Mouse (Mus musculus): ENCODE results near the gene C130032M10Rik. TPM values are rescaled to one million over a fixed set of nuclear protein-coding genes. Genes with fewer than 3 reads are reported as not detected.

C130032M10Rik gene
- not detected for total RNA-seq (2021)

DNA sequence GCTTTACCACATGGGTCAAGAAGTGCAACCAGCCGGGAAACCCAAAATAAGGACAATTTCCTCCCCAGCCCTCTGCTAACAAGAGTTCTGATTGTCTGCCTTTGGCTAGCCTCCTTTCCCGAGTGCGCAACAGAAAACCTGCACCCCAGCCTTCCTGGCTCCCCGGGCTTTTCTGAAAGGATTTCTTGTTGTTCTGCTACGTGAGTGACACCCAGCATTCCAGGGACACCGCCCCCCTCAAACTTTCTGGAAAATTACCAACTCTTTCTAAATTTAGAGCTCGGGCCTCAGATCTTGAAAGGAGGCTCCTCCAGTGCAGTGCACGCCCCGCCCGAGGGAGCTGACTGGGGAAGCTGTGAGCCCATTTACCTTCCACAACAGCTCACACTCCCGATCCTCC is at the start of gene C130032M10Rik:
C130032M10Rik (plus strand) TSS at position 334 of the 400 bp plus-strand sequence.
- DNase-seq (ENCODE audit: extremely low spot score in 1 of 2, low spot score in 1 of 2) = no peak

DNA sequence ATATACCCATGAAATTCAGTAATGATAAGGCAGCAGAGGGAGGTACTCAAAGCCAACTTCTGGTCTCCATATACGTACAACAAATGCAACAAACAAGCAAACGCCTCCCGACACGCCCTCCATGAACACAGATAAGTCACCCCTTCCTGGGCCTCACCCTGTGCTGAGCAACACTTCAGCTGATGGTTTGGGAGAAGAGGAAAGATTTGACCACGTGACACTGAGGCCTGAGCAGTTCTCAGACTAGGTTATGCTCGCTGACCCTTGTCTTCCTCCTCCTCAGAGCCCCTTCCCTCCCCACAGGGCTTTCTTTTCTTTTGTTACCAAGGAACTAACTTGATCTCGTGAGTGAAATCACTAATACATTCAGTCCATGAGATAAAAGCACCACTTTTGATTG is 48.6 kb upstream of the C130032M10Rik start:
- no peak for DNase-seq (ENCODE audit: extremely low spot score in 1 of 2, low spot score in 1 of 2)

DNA sequence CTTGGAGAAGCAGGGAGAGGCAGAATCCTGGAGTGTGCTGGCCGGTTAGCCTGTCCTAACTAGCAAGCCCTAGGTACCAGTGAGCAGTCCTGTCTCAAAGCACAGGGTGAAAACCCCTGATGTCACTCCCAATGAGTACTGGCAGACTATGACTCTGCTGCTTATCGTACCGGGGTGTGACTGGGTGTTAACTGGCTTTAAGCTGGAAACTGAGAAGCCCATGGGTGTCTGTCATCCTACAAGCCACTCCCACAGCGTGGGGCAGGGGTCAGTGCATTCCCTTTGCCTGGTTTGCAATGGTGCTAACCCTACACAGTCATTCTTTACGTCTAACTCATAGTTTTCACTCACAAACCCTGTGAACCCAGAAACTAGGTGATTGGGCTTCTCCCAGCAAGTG is 47.3 kb upstream of the C130032M10Rik start:
- DNase-seq (ENCODE audit: extremely low spot score in 1 of 2, low spot score in 1 of 2) = no peak

DNA sequence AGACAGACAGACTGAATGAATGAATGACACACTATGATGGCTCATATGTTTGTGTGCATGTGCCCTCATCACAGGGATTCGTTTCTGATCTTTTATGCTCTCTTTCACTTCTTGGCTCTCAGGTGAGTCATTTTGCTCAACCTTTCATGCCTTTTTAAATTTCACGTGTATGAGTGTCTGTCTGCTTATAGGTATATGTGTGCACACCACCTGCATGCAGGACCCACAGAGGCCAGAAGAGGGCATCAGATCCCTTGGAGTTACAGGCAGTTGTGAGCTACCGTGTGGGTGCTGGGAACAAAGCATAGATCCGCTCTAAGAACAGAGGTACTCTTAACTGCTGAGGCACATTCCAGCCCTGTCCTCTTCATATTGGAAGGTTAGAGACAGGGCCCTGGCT is 46.8 kb upstream of the C130032M10Rik start:
- no peak for DNase-seq (ENCODE audit: extremely low spot score in 1 of 2, low spot score in 1 of 2)

DNA sequence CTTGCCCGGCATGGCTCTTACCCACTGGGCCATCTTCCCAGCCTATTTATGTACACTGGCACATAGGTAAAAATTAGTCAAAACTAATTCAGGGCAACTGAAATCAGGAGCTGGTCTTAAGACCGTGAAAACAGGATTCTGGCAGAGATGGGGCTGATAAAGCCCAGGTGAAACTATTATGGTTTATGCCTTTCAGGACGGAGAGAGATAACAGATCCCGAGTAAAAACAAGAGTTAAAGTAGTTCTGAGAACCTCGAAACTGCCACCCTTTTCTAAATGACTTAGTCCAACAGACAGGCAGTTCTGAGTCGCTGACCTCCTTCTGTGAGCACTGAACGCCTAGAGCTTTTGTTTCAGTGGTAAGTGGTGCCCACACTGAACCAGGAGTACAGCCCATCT is 43.6 kb upstream of the C130032M10Rik start:
- no peak for DNase-seq (ENCODE audit: extremely low spot score in 1 of 2, low spot score in 1 of 2)

DNA sequence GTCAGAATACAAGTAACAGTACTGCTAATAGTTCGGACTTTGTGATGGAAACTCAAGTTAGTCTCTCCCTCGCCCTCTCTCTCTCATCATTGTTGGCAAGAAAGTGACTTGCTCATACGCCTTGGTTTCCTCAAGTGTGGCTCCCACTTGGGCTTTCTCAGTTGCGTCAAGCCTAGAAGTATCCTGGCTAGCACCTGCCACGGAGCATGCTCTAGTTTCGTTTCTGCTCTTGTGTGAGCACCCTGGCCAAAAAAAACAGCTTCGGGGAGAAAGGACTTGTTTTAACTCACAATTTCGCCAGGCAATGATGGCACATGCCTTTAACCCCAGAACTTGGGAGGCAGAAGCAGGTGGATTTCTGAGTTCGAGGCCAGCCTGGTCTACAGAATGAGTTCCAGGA is 38.5 kb upstream of the C130032M10Rik start:
- no peak for DNase-seq (ENCODE audit: extremely low spot score in 1 of 2, low spot score in 1 of 2)

DNA sequence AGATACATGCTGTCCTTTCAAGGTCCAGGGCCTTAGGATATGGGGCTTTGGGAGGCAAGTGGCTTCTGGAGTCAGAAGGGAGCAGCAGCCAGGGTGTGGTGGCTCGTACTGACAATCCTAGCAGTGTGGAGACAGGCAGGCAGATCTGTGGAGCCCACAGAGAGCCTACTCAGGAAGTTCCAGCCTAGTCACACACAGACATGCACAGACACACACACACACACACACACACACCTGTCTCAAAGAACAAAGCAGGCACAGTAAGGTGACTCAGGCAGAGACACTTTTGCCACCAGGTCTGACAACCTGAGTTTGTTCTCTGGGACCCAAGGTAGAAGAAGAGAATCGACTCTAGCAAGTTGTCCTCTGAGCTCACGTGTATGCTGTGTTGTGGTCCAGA is 34.6 kb upstream of the C130032M10Rik start:
- no peak for DNase-seq (ENCODE audit: extremely low spot score in 1 of 2, low spot score in 1 of 2)

DNA sequence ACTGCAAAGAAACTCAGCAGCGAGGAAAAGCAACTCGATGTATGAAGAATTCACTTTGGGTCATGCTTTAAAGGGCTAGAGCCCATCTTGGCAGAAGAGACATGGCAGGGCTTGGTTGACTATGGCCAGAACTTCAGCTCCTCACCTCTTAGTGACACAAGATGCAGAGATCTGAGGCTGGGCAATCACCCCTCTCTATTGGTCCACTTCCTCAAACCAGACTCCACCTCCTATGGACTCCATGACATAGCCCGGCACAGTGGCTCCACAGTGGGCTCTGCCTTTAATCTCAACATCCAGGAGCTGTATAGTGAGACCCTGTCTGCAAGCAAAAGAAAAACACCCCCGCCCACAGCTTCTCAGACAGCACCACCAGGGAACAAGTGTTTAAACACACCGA is 30.7 kb upstream of the C130032M10Rik start:
- no peak for DNase-seq (ENCODE audit: extremely low spot score in 1 of 2, low spot score in 1 of 2)

DNA sequence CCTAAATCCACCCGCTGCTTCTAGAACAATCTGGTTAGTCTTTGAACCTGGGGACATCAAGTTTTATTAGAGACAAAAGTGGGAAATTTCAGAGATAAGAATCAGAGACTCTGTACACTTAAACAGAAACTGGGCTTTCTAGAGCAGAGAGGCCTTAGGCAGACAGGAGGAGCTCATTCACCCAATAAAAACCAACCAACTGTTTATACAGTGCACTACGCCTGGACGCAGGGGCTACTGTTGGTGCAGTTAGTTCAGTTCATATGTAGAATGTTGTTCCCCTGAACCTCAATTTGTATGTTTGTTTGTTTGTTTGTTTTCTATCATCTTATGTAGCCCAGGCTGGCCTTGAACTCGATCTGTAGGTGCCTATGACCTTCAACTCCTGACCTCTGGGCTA is 28.7 kb upstream of the C130032M10Rik start:
- no peak for DNase-seq (ENCODE audit: extremely low spot score in 1 of 2, low spot score in 1 of 2)

DNA sequence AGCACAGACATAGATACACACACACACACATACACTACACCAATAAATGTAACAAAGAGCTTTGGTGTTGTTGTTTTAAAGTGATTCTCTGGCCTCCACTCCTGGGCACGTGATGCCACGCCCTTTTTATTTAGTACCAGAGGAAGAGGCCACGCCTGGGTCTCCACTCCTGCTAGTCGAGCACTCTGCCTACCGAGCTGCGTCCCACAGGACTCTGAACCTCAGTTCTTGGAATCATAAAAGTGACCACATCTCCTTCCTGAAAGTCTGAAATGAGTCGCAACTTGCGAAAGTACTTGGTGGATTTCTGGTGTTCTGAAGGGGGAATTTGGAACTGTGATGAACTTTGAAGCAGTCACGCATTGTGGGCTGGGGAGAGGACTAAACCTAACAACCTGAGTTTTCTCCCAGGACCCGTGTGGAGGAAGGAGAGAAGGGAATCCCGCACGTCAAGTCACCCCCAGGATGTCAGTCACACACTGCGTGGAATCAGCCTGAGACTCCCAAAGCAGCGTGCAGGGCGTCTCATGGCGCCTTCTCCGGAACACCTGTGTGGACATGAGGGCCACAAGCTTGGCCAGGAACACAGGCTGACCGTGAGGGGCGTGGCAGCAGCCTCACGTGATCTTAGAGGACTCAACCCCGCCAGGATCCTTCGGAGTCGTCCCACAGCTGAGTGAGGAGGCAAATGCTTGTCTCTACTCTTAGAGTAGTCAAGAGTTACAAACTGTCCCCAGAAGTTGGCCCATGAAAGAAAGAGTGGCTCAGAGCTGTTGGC is 27.8 kb upstream of the C130032M10Rik start:
- no peak for DNase-seq (ENCODE audit: extremely low spot score in 1 of 2, low spot score in 1 of 2)

DNA sequence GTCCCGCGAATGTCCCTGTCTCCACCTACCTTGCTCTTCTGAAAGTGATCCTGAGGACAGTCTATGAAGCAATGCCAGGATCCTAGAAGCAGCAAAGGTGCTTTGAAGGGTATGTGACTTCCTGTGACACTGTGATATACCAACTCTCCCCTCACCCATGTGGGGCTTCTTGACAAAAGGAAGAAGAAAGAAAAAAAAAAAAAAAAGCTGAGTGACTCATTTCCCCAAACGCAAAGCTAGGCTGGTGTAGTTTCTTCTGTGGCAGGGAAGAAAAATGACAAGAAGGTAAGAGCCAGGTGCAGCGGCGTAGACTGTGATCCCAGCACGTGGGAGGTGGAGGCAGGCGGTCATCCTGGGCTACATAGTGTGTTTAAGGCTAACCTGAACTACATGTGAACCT is 19.0 kb upstream of the C130032M10Rik start:
- no peak for DNase-seq (ENCODE audit: extremely low spot score in 1 of 2, low spot score in 1 of 2)

DNA sequence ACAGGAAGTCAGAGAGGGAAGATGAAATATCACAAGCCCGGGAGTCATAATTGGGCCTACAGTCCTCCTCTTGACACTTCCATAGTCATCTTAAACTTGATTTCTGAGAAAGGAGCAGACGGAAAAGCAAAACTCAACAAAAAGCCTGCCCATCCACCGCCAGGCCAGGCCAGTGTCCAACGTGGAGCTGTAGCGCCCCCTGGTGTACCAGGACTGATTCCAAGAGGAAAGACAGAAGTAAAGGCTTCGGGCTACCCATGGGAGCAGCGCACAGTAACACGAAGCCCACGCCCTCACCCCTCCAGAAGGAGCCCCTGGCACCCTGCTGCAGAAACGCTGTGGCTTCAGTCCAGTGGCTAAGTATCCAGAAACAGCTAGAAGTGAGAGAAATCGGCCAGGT is 17.3 kb upstream of the C130032M10Rik start:
- DNase-seq (ENCODE audit: extremely low spot score in 1 of 2, low spot score in 1 of 2) = peak; percentile 73 to 92

DNA sequence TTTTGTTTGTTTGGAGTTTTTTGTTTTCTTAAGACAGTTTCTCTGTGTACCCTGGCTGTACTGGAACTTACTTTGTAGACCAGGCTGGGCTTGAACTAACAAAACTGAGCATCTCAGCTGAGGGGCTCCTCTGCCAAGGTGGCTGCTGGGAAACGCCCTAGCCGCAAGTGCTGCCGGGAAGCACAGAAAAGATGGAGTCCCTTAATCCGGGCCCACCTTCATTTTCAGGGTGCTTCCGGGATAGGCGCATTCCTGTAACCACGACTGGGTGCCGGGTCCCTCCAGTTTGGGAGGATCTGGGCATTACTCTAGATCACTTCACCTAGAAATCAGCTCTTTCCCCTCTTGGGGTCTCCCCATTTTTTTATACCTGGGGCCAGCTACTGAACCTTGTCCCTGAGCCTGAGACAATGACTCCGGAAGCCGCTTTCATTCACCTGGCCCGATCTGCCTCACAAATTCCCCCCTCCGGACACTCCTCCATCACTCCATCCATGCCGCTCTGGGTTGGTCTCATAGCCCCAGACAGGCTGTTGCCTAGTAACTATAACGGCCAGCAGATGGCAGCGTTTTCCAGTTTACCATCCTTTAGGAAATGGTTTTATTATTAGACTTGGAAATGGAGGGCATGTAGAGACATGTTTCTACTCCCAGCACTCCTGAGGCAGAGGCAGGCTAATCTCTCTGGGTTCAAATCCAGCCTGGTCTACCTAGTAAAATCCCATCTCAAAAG is 15.5 kb upstream of the C130032M10Rik start:
- peak; percentile 12 to 67 for DNase-seq (ENCODE audit: extremely low spot score in 1 of 2, low spot score in 1 of 2)

DNA sequence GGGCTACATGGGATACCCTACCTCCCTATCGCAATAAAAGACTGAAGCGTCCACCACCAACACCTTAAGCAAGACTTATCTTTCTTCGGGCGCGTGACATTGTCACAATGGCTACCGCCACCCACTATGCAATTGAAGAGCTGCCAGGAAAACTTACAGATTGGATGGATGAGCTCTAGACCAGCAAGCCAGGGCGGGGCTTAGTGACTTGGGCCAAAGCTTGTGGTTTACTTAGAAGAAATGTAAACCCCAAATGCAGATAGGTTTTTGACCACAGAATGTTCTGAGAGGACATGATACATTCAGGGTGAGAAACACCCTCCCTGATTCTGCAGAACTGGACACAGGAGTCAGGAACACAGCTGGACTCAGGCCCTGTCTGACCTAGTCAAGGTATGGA is 14.4 kb upstream of the C130032M10Rik start:
- no peak for DNase-seq (ENCODE audit: extremely low spot score in 1 of 2, low spot score in 1 of 2)

DNA sequence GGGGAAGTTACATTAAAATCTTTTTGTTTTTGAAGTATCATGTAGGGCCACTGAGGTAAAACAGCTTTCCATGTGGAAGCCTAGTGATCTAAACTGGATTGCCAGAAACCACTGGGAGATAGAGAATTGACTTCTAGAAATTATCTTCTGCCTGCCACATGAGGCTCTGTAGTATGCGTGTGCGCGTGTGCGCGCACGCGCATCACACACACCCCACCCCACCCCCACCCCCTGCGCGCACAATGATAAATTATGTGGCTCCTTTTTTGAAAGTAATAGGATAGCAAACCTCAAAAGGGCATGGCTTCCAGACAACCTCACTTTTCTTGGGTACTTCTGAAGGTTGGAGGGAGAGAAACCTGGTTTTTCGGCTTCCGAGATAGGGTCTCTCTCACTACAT is 13.6 kb upstream of the C130032M10Rik start:
- DNase-seq (ENCODE audit: extremely low spot score in 1 of 2, low spot score in 1 of 2) = no peak

DNA sequence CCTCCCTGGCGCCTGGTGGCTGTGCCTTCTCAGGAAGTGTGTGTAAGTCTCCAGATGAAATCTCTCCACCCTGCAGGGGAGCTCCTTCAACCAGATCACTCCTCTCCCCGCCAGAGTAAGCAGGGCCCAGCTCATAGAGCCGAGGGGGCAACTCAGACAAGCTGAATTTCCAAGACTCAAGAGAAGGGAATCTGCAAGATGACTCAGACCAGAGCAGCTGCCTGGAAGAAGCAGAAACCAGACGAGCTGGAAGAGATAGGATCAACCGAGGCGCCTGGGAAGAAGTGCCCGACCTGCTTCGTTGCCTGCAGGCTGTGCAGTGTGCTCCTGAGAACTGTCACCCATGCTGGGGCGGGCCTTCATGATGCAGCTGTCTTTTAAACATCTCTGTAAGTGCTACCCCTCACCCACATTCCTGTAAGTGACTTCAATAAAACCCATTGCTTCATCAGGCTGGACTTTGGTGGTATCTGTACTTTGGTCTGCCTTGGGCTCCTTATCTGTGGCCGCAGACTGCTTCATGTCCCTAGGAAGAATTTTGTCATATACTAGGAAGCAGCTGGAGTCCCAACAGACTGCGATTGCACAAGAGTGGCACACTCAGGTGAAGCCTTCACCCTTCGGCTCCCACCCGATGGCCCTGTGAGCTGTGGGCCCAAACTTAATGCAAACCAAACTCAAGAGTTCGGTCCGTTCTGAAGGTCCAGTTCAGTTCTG is 12.6 kb upstream of the C130032M10Rik start:
- DNase-seq (ENCODE audit: extremely low spot score in 1 of 2, low spot score in 1 of 2) = no peak

DNA sequence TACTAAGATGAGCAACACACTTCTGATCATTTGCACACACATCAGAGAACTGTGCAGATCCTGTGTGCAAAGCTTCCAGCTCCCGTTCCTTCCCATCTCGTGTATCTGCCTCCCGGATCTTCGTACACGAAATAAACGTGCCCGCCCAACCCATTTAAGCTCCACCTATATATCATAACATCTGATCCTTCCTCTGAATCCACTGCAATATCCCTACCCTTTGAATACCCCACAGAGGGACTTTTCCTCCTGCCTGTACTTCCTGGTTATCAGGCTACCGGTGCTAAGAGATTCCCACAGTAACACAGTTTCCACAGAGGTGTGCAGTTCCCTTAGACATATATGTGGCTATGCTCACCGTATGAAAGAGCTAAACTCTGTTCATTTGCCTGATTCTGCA is 10.7 kb upstream of the C130032M10Rik start, which contains the start of gene Ccr4:
Ccr4 (minus strand) TSS at position 101 of the 400 bp plus-strand sequence.
- DNase-seq (ENCODE audit: extremely low spot score in 1 of 2, low spot score in 1 of 2) = no peak

DNA sequence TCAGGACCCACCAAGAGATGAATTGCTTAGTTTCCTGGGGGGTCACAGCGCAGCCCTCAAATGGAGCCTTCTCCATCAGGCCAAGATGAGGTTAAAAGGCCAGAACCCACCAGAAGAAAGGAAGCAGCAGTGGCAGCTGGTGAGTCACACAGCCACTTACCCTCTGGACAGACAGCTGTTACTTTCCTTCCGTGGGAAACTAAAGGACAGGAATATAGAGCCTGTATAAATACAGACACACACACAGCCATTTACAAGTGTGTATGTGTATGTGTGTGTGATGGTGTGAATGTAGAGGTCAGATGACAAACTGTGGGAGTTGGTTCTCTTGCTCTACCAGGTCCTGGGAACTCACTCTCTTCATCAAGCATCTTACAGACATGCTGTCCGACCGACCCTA is 8.9 kb upstream of the C130032M10Rik start:
- no peak for DNase-seq (ENCODE audit: extremely low spot score in 1 of 2, low spot score in 1 of 2)

DNA sequence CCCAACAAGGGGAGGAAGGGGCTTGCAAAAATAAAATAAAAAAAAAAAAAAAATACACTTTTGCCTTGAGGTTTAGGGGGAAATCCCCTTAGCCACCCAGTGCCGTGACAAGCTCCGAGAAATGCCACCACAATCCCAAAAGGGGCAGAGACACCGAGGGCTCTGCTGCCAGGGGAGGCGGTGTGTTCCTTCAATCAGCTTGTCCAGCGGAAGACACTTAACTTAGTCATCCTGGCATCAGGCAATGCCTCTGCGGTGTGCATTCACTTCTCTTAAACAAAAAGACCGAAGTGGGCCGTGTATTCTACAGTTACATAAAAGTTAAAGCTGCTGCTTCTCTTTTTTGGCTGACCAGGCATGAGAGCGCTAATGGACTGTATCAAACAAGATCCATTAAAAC is 8.1 kb upstream of the C130032M10Rik start:
- DNase-seq (ENCODE audit: extremely low spot score in 1 of 2, low spot score in 1 of 2) = no peak

DNA sequence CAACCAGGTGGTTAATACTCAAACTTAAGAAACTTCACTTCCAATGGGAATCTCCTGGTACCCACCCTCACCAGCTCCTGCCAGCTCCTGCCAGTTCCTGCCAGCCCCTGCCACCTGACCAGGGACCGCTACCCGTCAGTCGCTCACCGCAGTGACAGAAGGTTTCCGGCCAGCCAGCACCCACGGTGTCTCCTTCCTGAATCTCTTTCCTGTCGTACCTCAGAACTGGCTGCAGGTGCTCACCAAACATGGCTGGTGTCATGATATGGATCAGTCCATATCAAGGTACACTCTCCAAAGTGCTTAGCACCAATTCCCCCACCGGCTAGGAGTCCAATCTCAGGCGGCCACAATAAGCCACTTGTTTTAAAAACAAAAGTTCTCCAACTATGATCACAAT is 5.7 kb upstream of the C130032M10Rik start:
- no peak for DNase-seq (ENCODE audit: extremely low spot score in 1 of 2, low spot score in 1 of 2)

DNA sequence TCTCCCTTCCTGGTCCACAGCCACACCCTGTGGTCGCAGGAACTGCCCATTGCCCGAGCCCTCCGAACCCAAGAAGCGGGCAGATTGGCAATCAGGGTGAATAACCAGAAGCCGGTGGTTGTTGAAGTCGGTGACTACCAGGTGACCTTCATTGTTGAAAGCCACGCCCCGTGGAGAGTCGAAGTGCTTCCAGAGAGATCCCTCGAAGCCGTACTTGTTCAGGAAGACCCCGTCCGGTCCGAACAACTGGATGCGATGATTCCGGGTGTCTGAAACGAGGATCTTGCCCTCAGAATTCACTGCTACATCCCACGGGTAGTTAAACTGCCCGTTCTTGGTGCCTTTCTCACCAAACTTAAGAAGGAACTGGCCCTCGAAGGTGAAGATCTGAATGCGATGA is 2.7 kb upstream of the C130032M10Rik start:
- no peak for DNase-seq (ENCODE audit: extremely low spot score in 1 of 2, low spot score in 1 of 2)

Data from layer of hippocampus, postnatal 25 days (tissue).